Mouse (Mus musculus) mammary gland, adult 2 months (tissue): ENCODE measurements around the gene Llph. TPM values are rescaled to one million over a fixed set of nuclear protein-coding genes. Genes with fewer than 3 reads are reported as not detected.

Experiments used
- polyA plus RNA-seq: library from polyadenylated mRNA; depleted of rRNA; stranded (reverse); fragments of >200 nt; gene quantifications from 2 replicates; pipeline ENCODE4 v1.2.3, GENCODE M21; 2012; ENCODE audit warnings: low replicate concordance; rRNA removed

Llph gene
- 1.4 and 4.7 TPM in 2 replicates for polyA plus RNA-seq

GRCm38 (mm10) chr10:120226871-120227661 is at the start of gene Llph:
TSS of gene Llph (plus strand) at chr10:120227070.

GRCm38 (mm10) chr10:120201131-120201921 is 25.5 kb upstream of the Llph start, which contains the start of gene Tmbim4:
TSS of gene Tmbim4 (plus strand) at chr10:120201590.

GRCm38 (mm10) chr10:120201961-120202402 is 24.9 kb upstream of the Llph start, which contains the start of gene Irak3:
TSS of gene Irak3 (minus strand) at chr10:120202130.

Other genes starting within 250 kb of the Llph start
- gene Helb, start 114.1 kb upstream of the Llph start, polyA plus RNA-seq, result 6.4 and 9.3 TPM in 2 replicates
- gene Tmbim4, start 25.5 kb upstream of the Llph start, polyA plus RNA-seq, result 250 and 286 TPM in 2 replicates
- gene Irak3, start 24.9 kb upstream of the Llph start, polyA plus RNA-seq, result 7.7 and 11.4 TPM in 2 replicates
- gene Hmga2, start 249.4 kb downstream of the Llph start, polyA plus RNA-seq, result not detected in 2 replicates